Mouse (Mus musculus) bone marrow, adult 2 months (tissue): Measurements from ENCODE around the gene Ergic3.

ENCODE experiments used
- CTCF ChIP-seq: fragments of 200-500 bp; IDR thresholded peaks from 2 replicates; pipeline ENCODE4 v1.5.1; 2011; ENCODE audit warnings: low read length, control low read depth; ENCODE audit not compliant: control insufficient read depth, insufficient read depth
- POLR2A ChIP-seq: fragments of 200-500 bp; IDR thresholded peaks from 2 replicates; pipeline ENCODE4 v1.6.1; 2011; ENCODE audit warnings: low read depth, mild to moderate bottlenecking, control low read depth, low read length, borderline replicate concordance; ENCODE audit not compliant: control insufficient read depth

GRCm38 (mm10) chr2:156066126-156066525, 58.3 kb downstream of the Ergic3 start:
- TF ChIP-seq CTCF: no peak
- no peak for TF ChIP-seq POLR2A
